Mouse (Mus musculus): Measurements from ENCODE around the gene Tomm5. TPM values are rescaled to one million over a fixed set of nuclear protein-coding genes. Genes with fewer than 3 reads are reported as not detected.
"Not testable (repeated sequence)": the region's sequence is repeated elsewhere in the genome, so short reads cannot be mapped to it uniquely, and the experiment has no call there.

Tomm5 gene
- total RNA-seq, 2 experiments from 2014 or later: 90.2 to 110 TPM

DNA sequence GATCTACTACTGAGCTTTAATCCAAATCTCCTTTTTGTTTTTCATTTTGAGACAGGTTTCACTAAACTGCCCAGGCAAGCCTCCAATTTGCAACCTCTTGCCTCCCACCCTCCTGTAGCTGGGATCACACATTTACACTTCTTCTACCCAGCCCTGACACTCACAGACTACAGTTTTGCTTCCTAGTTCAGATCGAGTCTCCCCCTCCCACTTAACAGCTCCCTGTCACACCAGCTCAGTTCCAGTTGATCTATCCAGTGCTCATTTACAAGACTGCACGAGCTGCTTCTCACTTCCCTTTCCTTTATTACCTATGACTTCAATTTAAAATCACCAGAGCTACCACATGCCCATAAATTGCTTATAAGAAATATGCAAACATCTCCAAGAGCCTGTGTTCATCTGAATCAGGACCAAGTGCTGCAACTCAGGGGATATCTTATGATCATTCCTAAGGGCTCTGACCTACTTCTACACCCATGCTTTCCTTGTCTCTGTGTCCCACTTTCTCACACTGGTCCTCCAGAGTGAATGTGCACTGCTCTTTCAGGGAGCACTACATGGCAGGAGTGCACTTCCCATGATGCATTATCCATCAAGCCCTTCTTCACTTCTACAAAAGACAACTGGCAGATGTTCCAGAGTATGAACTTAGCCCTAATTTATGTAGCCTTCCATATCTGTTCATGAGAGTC is 41.7 kb downstream of the Tomm5 start:
- DNase-seq: no peak

DNA sequence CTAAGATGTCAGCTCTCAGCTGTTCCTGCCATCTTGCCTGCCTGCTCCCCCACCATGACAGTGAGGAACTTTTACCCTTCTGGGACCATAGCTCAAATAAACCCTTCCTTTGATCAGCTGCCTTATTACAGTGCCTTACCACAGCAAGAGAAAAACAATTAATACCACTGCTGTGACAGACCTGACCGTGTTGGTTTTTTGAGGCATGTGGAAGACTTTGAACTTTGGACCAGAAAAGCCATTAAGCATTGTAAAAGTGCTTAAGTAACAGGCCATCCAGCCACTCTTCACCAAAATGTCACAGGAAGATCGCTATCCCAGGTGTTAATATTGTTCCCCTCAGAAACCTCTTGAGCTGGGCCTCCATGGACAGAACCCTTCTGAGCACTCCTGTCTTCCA is 43.3 kb downstream of the Tomm5 start:
- no peak for DNase-seq

DNA sequence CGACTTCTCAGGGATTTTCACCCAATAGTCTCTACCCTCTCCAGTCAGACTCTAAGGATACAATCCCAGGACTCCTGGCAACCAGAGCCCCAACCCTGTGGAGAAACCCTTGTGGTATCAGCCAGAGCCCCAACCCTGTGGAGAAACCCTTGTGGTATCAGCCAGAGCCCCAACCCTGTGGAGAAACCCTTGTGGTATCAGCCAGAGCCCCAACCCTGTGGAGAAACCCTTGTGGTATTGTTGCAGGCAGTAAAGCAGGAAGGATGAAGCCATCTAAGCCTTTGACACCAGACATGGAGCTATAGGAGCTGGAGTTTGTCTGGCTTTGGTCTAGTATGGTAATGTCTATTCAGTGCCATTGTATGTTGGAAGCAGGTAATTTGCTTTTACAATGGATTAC is 44.1 kb downstream of the Tomm5 start:
- DNase-seq: not testable (repeated sequence)

DNA sequence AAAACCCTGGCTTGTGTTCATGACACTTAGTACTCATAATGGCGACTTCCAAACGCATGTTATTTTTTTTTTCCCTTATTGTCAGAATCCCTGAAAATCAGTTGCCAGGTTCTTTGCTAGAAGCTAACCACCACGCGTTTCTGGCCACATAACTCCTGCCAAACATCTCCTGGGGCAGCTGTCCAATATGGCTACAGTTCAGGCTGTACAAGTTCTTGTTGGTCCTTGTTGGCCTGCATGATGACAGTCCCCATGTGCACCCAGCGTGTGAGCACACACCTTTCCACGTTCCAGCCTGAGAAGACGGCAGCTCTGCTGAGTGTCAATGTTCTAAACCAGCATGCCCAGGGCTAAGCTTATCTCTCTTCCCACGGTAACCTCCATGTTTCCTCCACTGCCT is 52.5 kb downstream of the Tomm5 start:
- peak in 1 of 2 experiments; percentile 19 for DNase-seq

Other genes starting within 250 kb of the Tomm5 start
- 100 to 1,000 TPM; 176 to 181 TPM for gene Grhpr, start 126.7 kb downstream of the Tomm5 start, total RNA-seq (2021)
- 10 to 100 TPM in 1 of 2 experiments, 1 to 10 TPM in 1; 9.1 to 13.1 TPM for gene Zbtb5, start 95.7 kb downstream of the Tomm5 start, total RNA-seq (2021)
- 10 to 100 TPM; 15.9 to 20.4 TPM for gene Polr1e, start 89.5 kb downstream of the Tomm5 start, total RNA-seq (2021)
- 10 to 100 TPM in 1 of 2 experiments, 1 to 10 TPM in 1; 7.2 to 10.6 TPM for gene Fbxo10, start 23.5 kb downstream of the Tomm5 start, total RNA-seq (2021)
- gene Frmpd1, start 76.8 kb upstream of the Tomm5 start, total RNA-seq (2021): 1 to 10 TPM; 3.0 to 3.7 TPM
- gene Trmt10b, start 189.0 kb upstream of the Tomm5 start, total RNA-seq (2021): 10 to 100 TPM in 1 of 2 experiments, 1 to 10 TPM in 1; 9.8 to 12.4 TPM
- gene Dcaf10, start 234.0 kb upstream of the Tomm5 start, total RNA-seq (2021): 10 to 100 TPM; 30.5 to 31.2 TPM
- gene Exosc3, start 234.6 kb upstream of the Tomm5 start, total RNA-seq (2021): 10 to 100 TPM; 34.0 to 38.2 TPM

All from adrenal gland, postnatal 36 days (tissue).